Mouse (Mus musculus): ENCODE results near the gene Ntrk1.
A peak's percentile ranks its signal among the peaks of the same experiment; 100 is the strongest.

Gene Ntrk1

DNA sequence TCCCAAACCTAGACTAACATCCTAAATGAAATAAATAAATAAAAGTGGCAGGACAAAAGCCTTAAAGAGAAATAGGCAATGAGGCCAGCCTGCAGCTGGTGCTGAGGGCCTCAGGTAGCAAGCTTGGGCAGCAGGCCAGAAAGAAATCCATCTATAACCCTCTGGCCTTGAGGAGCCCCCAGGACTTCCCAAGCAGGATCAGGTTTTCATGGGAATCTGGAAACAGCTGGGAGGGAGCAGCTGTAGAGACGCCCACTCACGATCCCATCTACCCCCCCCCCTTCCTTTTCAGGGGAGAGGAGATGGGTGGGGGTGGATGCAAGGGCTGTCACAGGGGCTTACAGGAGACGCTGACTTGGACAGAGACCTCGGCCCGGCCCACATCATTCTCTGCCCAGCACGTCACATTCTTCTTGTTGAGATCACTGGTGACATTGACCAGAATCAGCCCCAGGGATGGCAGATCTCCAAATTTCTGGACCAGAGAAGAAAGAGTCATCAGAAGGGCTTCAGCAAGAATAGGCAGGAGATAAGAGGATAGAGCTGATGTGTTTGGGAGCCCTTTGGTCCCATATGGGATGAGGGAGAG is 9.2 kb downstream of the Ntrk1 start:
- no peak for DNase-seq (ENCODE audit: low read depth, low spot score)

DNA sequence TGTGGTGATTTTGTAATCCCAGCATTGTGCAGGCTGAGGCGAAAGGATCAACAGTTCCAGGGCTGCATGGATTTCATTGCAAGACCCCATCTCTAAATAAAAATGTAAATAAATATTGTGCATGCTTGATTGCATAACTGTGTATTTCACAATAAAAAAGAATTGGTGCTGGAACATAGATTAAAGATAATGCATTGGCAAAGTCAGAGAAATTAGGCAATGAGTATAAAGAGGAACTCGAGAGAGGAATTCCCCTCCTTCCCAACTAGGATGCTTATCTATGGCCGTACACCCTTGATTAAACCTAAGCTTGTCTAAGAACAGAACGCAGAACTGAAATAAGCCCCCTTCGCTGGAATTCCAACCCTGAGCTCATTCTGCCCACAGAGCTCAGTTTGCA is 9.8 kb downstream of the Ntrk1 start:
- no peak for DNase-seq (ENCODE audit: low read depth, low spot score)

DNA sequence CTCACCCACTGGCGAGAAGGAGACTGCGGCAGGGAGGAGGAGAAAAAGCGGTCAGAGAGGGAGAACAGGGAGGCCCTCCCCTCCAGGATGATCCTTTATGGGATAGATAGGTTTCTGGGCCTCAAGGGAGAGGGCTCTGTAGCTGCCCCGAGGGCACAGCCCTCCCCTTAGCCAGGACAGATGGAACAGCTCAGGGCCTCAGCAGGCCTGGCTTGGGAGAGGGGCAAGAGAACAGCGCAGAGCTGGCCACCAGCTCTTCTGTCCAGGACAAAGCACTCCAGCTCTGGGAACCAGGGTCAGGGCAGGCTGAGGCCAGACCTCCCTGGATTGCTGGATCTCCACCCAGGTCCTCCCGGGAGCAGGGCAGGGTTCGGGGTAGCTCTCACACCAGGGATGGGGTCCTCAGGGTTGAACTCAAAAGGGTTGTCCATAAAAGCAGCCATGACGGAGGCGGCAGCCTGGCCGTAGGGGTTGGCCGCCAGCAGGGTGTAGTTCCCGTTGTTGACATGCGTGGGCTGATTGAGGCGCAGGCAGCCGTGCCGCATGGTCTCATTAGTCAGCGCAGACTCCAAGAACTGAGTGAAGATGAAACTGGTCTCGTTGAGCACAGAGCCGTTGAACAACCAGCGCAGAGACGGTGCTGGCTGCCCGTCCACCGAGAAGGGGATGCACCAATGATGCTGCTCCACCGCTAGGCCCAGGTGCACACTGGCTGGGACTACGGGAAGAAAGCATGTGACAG is 11.5 kb downstream of the Ntrk1 start:
- DNase-seq (ENCODE audit: low read depth, low spot score): no peak

DNA sequence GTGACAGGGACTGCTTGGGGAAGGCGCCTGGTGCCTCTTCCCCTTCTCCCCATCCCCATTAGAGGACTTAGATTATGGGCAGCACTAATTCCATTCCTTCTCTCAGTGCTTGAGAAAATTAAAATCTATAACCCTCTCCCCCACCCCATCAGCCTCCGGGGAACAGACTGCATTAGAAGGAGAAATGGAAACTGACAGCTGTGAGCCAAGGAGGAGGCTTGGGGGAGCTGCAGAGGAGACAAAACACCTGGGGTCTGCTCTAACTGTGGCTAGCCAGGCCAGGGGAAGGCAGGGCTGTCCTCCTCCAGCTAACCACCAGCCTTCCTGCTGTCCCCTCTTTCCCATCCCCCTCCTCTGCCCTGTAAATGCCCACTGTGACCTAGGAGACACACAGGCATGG is 15.9 kb downstream of the Ntrk1 start:
- no peak for DNase-seq (ENCODE audit: low read depth, low spot score)

DNA sequence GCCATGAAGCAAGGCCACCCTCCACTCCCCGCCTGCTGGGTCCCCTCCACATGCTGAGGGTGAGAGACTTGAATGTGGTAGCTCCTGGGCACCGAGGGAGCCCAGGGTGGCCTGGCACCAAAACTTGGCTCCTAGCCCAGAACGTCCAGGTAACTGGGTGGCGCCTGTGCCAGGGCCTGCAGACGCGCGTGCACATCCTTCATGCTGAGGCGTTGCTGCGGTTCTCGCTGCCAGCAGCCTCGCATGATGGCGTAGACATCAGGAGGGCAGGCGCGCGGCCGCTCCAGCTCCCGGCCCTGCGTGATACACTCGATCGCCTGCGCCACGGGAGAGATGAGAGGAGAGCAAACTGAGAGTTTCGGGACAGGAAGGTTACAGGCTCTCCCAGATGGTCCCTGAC is 16.7 kb downstream of the Ntrk1 start:
- no peak for DNase-seq (ENCODE audit: low read depth, low spot score)

DNA sequence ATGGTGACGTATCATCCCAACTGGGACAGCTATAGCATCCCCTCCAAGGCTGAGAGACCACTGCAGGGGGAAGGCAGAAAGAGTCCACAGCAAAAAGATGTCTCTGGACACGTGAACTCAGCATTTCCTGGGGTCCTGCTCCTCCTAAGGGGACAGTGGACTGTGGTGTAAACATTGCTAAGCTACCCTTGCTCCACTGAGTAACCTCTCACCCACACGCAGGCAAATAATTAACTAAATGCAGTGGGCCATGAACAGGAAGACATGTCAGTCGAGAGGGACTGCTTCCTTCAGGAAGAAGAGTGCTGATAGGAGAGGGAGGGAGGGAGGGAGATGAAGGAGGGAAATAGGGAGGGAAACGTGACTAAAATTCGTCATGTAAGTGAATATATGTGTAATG is 23.9 kb downstream of the Ntrk1 start:
- no peak for DNase-seq (ENCODE audit: low read depth, low spot score)

DNA sequence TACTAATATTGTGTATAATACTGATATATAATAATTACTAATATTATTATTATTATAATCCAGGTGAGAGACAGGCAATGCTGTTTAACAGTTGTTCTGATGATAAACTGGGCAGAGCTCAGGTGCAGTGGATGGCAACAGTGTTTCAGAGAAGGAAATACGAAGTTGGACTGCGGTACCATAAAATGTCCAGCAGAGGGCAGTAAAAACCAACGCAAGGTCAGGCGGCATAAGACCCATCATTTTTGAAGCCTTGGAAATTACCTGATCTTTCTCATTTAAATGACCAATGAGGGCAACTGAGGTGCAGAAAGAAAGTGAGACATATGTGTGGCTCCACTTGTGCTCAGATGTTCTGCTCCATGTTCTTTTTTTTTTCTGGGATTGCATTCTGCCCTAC is 24.7 kb downstream of the Ntrk1 start:
- peak; percentile 88 for DNase-seq (ENCODE audit: low read depth, low spot score)

DNA sequence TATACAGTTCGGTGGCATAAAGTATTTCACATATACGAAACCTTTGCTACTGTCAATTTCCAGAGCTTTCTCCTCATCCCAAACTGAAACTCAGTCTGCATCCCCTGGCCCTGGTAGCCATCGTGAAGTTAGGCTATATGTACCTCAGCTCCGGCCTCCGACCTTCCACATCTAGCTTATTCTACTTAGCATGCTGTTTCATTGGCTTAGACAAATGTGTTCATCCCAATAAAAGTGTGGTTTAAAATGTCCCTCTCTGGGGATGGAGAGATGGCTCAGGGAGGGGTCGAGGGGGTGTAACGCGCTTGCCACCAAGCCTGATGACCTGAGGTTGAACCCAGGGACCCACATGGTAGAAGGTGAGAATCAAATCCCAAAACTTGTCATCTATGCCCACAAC is 25.5 kb downstream of the Ntrk1 start:
- DNase-seq (ENCODE audit: low read depth, low spot score): no peak

DNA sequence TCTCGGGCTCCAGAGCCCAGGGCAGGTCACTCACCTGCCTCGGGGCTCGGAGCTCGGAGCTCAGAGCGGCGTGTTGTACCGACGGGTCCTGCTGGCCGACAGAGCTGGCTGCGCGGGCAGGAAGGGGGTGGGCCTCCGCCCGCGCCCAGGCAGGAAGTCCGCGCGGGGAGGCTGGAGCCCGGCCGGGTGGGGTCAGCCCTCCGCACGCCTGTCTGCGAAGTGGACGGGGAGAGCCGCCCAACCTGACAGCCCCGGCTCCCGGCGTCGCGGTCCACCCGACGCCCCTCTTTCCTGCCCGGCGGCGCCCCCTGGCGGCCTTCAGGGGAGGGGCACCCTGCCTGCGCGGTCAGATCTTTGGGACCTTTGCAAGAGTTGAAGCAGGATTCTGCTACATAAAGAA is 26.1 kb downstream of the Ntrk1 start:
- DNase-seq (ENCODE audit: low read depth, low spot score): peak; percentile 88

DNA sequence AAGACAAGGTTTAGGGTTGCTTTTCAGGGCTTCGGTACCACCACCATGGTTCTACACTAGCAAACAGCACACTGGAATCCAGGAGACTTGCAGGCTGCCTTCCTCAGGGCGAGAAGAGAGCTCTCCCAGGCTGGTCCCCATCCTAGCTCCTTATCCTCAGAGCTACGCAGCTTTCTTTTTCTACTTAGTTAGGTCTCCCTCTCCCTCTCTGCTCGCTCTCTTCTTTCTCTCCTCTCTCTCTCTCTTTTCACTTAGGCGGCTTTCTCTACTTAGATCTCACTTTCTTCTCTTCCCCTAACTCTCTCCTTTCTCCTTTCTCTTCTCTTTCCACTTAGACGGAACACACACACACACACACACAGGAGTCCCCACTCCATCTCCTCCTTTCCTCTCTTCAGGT is 26.5 kb downstream of the Ntrk1 start:
- peak; percentile 26 for DNase-seq (ENCODE audit: low read depth, low spot score)

DNA sequence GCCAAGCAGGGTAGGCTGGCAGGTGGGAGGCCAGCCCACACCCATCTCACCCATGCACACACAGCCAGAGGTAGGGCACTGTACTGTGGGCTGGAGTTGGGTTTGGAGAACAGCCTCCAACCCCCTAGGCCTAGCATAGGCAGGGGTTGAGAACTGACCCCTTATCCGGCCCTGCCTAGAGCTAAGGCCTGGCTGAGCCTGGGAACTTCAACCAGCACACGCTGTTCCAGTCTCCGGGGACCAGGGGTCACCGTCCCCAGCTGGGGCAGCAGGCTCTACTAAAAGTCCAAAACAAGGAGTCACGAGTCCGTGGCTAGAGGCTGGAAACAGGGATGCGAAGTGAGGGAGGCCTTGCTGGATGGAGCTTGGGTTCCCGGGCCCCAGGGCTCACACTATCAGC is 27.2 kb downstream of the Ntrk1 start:
- DNase-seq (ENCODE audit: low read depth, low spot score): no peak

DNA sequence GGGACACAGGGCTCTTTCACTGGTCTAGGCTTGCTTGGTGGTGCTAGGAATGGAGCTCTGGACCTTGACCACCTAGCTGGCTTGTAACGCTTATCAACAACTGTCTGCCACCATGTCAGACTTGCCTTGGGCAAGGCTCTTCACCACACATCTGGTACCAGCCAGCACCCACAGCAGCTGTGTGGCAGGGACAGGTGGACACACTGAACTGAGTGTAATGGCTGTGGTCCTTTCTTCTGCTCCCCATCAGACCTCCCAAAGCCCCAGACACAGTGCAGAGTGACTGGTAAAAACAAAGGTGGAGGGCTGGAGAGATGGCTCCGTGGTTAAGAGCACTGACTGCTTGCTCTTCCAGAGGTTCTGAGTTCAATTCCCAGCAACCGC is 28.7 kb downstream of the Ntrk1 start:
- DNase-seq (ENCODE audit: low read depth, low spot score): no peak

DNA sequence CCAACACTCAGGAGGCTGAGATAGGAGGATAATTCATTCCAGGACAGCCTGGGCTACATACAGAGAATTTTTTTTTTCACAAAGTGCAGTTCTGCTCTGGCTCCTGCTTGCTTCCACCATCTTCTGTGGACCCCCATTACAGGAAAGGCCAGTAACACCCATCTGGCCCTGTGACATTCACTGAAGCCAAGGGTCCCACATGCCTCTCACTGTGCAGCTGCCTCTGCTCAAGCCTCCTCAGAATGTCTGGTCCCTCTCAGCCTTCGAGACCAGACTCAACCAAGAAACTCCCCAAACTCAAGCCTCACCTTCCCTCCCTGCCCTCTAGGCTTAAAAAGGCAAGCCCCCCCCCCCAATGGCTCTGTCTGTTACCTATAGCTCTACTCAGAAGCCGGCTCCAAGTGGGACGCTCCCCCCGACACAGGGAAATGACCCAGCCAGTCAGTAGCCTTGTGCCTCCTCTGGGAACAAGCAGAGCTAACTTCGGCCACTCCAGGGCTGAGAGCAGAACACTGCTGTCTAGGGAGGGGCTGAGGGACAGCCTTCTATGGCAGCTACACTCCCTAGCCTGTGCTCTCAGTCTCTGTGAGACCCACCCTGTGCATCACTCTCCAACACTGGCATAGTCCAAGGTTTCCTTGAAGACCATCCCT is 29.2 kb downstream of the Ntrk1 start:
- no peak for DNase-seq (ENCODE audit: low read depth, low spot score)

DNA sequence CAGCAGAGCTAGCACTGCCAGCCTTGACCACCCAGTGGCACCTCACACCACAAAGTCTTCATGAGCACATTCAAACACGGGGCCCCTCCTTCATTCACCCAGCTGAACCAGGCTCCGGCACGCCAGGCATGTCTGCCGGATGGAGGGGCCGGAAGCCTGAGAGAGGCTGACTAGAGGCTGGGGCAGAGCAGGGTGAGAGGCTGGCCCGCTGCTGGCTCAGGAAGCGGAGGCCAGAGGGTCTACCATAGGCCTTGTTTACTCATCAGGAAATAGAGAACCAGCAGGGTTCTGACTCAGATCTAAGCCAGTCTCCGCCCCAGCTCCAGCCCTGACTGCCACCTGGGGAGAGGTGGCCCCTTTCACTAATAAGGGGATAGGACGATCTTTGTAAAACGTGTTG is 29.9 kb downstream of the Ntrk1 start:
- peak; percentile 83 for DNase-seq (ENCODE audit: low read depth, low spot score)

DNA sequence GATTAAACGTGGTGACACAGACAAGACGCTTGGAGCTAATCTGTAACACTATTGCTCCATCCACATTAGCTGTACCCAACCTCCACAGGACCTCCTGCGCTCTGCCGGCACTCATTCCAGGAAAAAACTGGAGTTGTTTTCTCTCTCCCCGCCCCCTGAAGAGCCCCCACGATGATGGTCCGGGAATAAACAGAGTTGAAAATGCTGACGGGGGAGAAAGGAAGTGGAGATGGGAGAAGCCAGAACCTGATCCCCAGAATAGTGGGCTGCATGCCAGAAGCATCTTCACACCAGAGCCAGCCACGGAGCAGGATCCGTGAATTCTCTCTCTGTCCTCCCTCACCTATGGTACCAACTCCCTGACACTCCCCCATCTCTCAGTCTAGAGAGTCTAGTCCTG is 30.5 kb downstream of the Ntrk1 start:
- no peak for DNase-seq (ENCODE audit: low read depth, low spot score)

DNA sequence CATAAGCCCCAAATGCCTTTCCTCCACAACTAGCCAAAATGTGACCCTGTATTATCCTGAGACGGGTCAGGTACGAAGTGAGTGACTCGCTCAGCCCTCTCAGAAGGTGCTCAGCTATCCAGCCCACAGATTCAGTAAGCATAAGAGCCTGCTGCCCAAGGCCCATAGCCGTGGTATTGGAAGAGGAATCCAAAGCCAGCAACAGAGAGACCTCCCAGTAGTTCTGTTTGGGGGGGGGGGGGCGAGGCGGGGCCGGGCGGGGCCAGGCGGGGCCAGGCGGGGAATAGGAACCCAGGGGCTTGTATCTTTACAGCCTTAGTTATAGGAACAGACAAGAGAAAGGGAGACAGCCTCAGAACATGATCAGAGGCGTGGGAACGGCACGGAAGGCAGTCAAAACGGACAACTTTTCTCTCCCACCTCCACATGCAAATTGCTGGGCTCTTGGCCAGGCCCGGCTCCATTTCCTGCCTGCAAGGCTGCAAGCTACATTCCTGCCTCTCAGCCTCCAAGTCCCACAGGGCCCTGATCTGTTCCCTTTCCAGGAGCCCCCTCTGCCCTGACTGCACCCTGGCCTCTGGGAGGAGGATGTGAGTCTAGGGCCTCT is 31.2 kb downstream of the Ntrk1 start:
- peak; percentile 48 for DNase-seq (ENCODE audit: low read depth, low spot score)

DNA sequence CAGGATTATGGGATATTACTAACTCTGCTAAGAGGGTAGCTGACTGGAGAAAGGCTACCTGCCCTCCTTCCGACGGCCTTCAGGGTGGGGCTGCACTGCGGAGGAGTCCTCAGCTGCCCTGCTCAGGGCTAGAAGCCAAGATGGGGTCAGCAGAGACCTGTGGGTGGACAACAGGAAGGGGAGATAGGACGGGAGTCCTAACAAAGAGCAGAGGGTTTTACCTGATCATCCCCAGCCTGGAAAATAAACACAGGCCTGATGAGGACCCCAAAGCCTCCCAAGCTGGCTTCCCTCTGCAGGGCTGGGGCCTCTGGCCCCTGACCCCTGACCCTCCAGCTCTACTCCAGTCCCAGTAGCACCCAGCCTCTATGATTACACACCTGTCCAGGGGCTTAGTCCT is 31.8 kb downstream of the Ntrk1 start:
- no peak for DNase-seq (ENCODE audit: low read depth, low spot score)

DNA sequence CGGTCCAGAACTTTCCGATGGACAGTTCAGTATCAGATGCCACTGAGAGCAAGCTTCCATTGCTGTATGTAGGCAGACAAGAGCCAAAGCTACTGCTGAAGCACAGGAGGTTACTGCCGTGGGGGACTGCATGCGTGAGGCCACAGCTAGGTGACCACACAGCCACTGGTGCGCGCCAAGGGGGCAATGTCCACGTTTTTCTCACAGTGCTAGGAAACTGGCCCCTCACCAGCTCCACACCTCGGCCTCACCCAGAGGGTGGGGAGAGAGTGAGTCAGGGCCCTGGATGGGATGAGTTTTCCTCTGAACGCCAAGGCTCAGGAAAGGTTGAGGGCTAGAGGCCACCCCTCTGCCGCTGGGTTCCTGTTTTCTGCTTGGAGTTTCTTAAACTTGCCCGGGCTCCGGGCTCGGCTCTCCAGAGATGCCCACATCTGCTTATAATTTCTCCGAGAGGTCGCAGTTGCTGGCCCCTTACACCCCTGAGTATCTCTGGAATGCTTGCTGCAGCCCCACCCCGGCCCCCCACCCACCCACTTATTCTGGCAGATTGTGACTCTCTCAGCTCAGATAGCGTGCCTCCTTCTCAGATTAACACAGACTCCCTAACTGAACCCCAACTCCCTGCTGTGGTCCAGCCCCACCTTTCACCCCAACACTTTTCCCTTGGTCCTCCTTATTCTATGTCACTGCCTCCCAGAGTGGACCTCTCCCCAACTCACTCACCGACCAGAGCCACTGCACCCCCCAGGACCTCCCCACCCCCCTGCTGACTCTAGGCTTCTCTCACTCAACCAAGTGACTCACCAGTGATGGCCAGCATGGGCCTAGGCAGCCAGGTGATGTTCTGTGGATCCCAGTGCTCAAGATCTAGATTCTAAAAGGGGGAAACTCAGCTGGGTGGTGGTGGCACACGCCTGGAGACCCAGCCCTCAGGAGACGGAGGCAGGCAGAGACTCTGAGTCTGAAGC is 33.3 kb downstream of the Ntrk1 start:
- no peak for DNase-seq (ENCODE audit: low read depth, low spot score)

DNA sequence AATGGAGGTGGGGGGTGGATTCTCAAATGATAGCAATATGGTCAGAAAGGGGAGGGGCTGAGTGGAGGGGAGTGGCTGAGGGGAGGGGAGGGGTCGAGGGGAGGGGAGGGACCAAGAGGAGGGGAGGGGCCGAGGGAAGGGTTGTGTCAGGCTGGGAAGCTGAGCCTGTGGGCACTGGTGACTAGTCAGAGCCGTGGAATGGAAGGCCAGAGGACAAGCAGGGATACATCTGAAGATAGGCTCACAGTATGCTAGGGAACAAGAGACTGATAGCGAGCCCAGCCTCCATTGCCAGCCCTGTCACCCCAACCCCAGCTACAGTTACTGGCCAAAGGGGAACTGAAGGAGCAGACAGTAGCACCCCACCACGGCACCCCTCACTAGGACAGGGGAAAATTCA is 36.3 kb downstream of the Ntrk1 start:
- DNase-seq (ENCODE audit: low read depth, low spot score): no peak

DNA sequence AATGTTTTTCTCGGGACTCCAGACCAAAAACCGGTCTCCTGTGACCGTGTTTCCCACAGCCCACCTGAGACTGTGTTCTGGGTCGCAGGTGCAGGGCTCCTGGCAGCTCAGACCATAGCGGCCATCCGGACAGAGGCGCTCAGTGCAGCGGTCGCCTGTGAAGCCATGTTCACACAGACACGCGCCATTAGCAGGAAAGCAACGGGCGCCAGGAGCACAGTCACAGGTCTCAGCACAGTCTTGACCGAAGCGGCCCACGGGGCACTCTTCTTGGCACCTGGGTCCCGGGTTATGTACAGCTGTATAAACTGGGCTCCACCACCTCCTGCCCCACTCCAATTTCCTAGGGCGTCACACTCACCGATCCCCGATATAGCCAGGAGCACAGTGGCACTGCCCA is 38.5 kb downstream of the Ntrk1 start:
- no peak for DNase-seq (ENCODE audit: low read depth, low spot score)

DNA sequence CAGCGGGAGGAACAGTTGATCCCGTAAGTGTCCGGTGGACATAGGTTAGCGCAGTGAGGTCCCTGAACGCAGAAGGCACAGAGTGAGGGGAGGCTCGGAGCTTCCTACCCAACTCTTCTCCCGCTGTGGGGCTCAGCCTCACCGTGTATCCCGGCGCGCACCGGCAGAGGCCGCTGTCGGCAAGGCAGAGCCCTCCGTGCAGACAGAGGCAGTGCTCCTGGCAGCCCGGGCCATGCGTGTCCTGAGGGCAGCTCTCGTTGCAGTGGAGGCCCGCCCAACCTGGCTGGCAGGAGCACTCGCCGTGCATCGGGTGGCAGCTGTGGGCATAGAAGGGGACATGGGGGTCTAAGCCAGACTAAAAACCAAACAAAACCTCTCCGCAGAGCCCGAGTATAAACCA is 39.0 kb downstream of the Ntrk1 start:
- peak; percentile 88 for DNase-seq (ENCODE audit: low read depth, low spot score)

DNA sequence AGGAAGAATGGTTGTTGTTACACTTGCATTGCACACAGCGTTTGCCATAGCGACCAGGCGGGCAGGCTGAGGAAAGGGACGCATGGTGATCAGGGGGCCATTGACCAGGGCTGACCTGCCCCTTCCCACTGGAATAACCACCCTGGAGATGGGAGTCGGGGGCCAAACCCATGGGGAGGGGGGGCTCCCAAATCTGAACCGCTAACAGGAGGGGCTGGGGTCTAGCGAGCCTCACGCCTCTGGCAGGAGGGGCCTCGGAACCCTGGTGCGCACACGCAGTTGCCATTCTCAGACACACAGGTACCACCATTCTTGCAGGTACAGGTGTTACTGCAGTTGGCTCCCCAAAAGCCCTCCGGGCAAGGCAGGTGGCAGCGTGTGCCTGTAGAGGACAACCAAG is 41.1 kb downstream of the Ntrk1 start:
- DNase-seq (ENCODE audit: low read depth, low spot score): no peak

All from CD4-positive, CD25-positive, alpha-beta regulatory T cell, adult 2 months (primary cell).